Mouse (Mus musculus) yolk sac, embryonic 10.5 days (tissue): ENCODE results near the gene Defb26.

Experiments
- DNase-seq: peaks from one replicate; pipeline ENCODE4 v3.0.0-alpha.2; 2017; ENCODE audit warnings: low spot score

Gene Defb26

DNA sequence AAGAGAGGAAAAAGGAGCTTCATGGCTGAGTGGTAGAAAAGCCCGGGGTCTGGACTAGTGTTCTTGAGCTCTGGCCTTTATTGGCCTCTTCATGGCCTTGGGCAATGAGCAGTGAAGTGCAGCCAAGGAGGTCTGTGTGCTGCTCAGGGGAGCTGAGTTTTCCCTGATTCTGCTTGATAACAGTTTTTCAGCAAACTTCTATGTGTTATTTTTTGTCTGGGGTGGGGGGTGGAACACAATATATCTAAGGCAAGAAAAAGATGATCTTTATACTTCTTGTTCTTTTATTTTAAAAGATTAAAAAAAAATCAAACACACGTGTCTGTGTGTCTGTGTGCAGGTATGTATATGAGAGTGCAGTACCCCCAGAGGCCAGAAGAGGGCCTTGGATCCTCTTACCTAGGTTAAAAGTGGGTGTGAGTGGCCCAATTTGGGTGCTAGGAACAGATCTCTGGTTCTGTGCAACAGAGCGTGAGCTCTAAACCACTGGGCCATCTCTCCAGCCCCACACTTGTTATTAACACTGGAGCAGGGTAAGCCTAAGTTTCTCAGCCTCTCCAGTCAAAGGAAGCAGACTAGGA lies 46.8 kb downstream of the Defb26 start, which contains the start of gene Defb23:
Gene Defb23 (minus strand): TSS at position 51 of the 581 bp plus-strand sequence.
- no peak for DNase-seq

DNA sequence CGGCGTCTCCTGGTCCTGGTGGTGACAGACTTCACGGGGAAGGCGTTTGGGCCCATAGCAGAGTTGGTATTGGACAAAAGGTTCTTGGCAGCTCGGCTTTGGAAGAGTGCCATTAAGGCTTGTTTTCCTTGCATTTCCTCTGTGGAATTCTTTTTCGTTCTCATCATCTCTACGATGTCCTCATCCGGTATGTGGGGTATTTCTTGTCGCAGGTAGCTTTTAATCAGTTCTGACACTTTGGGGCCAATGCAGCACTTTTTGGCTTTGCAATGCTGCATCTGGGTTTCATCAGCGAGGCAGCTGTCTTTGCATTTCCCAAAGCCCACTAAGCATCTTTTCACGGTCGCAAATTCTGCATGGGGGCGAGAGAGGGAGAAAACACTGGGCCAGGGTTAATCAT lies 52.3 kb downstream of the Defb26 start:
- DNase-seq = no peak
